Mouse (Mus musculus) olfactory bulb, adult 2 months (tissue): ENCODE measurements around the gene Dnajc5.

Experiments used
- CTCF ChIP-seq: fragments of 200-500 bp; IDR thresholded peaks from 2 replicates; pipeline ENCODE4 v1.5.1; 2012; ENCODE audit warnings: low read depth, mild to moderate bottlenecking, low read length, moderate library complexity; ENCODE audit not compliant: insufficient read depth
- POLR2A ChIP-seq: fragments of 200-500 bp; IDR thresholded peaks from 2 replicates; pipeline ENCODE4 v1.6.1; 2012; ENCODE audit warnings: mild to moderate bottlenecking, low read depth, low read length, moderate library complexity; ENCODE audit not compliant: insufficient read depth

- no peak for TF ChIP-seq CTCF
- no peak for TF ChIP-seq POLR2A
These were observed 58.7 kb downstream of the Dnajc5 start for GRCm38 (mm10) chr2:181578790-181579618.
